Mouse (Mus musculus) embryonic facial prominence, embryonic 14.5 days (tissue): Measurements from ENCODE around the gene Mog. TPM values are rescaled to one million over a fixed set of nuclear protein-coding genes. Genes with fewer than 3 reads are reported as not detected.

Experiments
- polyA plus RNA-seq: library from polyadenylated mRNA; unstranded; fragments of >200 nt; fragmentation: Nextera tagmentation; extraction: Ambion mirVana; gene quantifications from 2 replicates; pipeline ENCODE4 v1.2.1, GENCODE M21; 2014

Gene Mog
- polyA plus RNA-seq, 1 experiment from 2014 or later = 0.22 TPM

Other genes starting within 250 kb of the Mog start
- gene H2-M10.6, start 211.2 kb downstream of the Mog start, polyA plus RNA-seq = not detected in 2 replicates
- gene Trim26, start 186.3 kb downstream of the Mog start, polyA plus RNA-seq = 28.5 and 31.9 TPM in 2 replicates
- 0.10 and 0.15 TPM in 2 replicates for gene Trim15, start 156.2 kb downstream of the Mog start, polyA plus RNA-seq
- 3.6 and 3.7 TPM in 2 replicates for gene Trim10, start 153.8 kb downstream of the Mog start, polyA plus RNA-seq
- not detected in 2 replicates for gene Trim40, start 133.3 kb downstream of the Mog start, polyA plus RNA-seq
- not detected in 2 replicates for gene Trim31, start 125.3 kb downstream of the Mog start, polyA plus RNA-seq
- gene Rnf39, start 80.5 kb downstream of the Mog start, polyA plus RNA-seq = 1.2 and 2.7 TPM in 2 replicates
- gene Ppp1r11, start 71.7 kb downstream of the Mog start, polyA plus RNA-seq = 125 and 130 TPM in 2 replicates
- 89.6 and 94.7 TPM in 2 replicates for gene Znrd1, start 64.8 kb downstream of the Mog start, polyA plus RNA-seq
- gene Znrd1as, start 64.8 kb downstream of the Mog start, polyA plus RNA-seq = 5.9 and 6.1 TPM in 2 replicates
- not detected in 2 replicates for gene 2410137M14Rik, start 42.2 kb downstream of the Mog start, polyA plus RNA-seq
- 0.21 and 0.22 TPM in 2 replicates for gene H2-M5, start 33.9 kb downstream of the Mog start, polyA plus RNA-seq
- 45.5 and 64.8 TPM in 2 replicates for gene Zfp57, start 22.2 kb downstream of the Mog start, polyA plus RNA-seq
- gene Gabbr1, start 22.6 kb upstream of the Mog start, polyA plus RNA-seq = 8.4 and 10.2 TPM in 2 replicates
- gene Olfr90, start 65.1 kb upstream of the Mog start, polyA plus RNA-seq = 0.12 TPM in 1 of 2 replicates, not detected in the other
- gene Olfr91, start 74.9 kb upstream of the Mog start, polyA plus RNA-seq = 0.04 TPM in 1 of 2 replicates, not detected in the other
- gene Olfr92, start 96.7 kb upstream of the Mog start, polyA plus RNA-seq = not detected in 2 replicates
- gene Olfr93, start 138.1 kb upstream of the Mog start, polyA plus RNA-seq = not detected in 2 replicates
- 0.22 TPM in 1 of 2 replicates, not detected in the other for gene Ubd, start 170.5 kb upstream of the Mog start, polyA plus RNA-seq
- 0.10 and 0.21 TPM in 2 replicates for gene Olfr94, start 177.6 kb upstream of the Mog start, polyA plus RNA-seq
- not detected in 2 replicates for gene Olfr95, start 189.7 kb upstream of the Mog start, polyA plus RNA-seq
- gene Olfr96, start 196.7 kb upstream of the Mog start, polyA plus RNA-seq = 0.29 TPM in 1 of 2 replicates, not detected in the other
- not detected in 2 replicates for gene Olfr97, start 213.9 kb upstream of the Mog start, polyA plus RNA-seq
- not detected in 2 replicates for gene Olfr98, start 240.4 kb upstream of the Mog start, polyA plus RNA-seq
- gene H2-M3, start 246.8 kb upstream of the Mog start, polyA plus RNA-seq = 1.5 and 2.1 TPM in 2 replicates